Mouse (Mus musculus) lung, embryonic 14.5 days (tissue): ENCODE results near the gene Tbk1. TPM values are rescaled to one million over a fixed set of nuclear protein-coding genes. Genes with fewer than 3 reads are reported as not detected.

Experiments
- ATAC-seq: fragments of 200-750 bp; cut with Nextera tagmentation; 2 replicates; pipeline ENCODE4 v1.8.0; 2017; ENCODE audit warnings: mild to moderate bottlenecking, moderate TSS enrichment, moderate library complexity; ENCODE audit not compliant: insufficient read depth
- DNase-seq: peaks from one replicate; pipeline ENCODE4 v3.0.0-alpha.2; 2015
- H3K27ac ChIP-seq: fragments of 300-500 bp; sonication (generic); 2 replicates; pipeline ENCODE4 v1.5.1; 2014; ENCODE audit warnings: low read depth, mild to moderate bottlenecking, moderate library complexity
- H3K27me3 ChIP-seq: fragments of 300-500 bp; sonication (generic); 2 replicates; pipeline ENCODE4 v1.6.1; 2014; ENCODE audit warnings: low read length, control low read depth; ENCODE audit not compliant: insufficient read depth
- H3K36me3 ChIP-seq: fragments of 300-500 bp; sonication (generic); 2 replicates; pipeline ENCODE4 v1.6.1; 2014; ENCODE audit warnings: control low read depth; ENCODE audit not compliant: insufficient read depth
- H3K4me1 ChIP-seq: fragments of 300-500 bp; sonication (generic); 2 replicates; pipeline ENCODE4 v1.6.1; 2014; ENCODE audit warnings: antibody characterized with exemption, control low read depth; ENCODE audit not compliant: insufficient read depth
- H3K4me2 ChIP-seq: fragments of 300-500 bp; sonication (generic); 2 replicates; pipeline ENCODE4 v1.6.1; 2014; ENCODE audit warnings: mild to moderate bottlenecking
- H3K4me3 ChIP-seq: fragments of 300-500 bp; sonication (generic); 2 replicates; pipeline ENCODE4 v1.5.1; 2014; ENCODE audit warnings: low read depth, low read length
- H3K9ac ChIP-seq: fragments of 300-500 bp; sonication (generic); 2 replicates; pipeline ENCODE4 v1.6.1; 2014
- H3K9me3 ChIP-seq: fragments of 300-500 bp; sonication (generic); 2 replicates; pipeline ENCODE4 v1.6.1; 2016; ENCODE audit warnings: low read depth, low read length, control low read depth
- CTCF ChIP-seq: IDR thresholded peaks from 2 replicates; pipeline ENCODE4 v1.5.1; 2016; ENCODE audit warnings: antibody characterized with exemption, low read depth
- WGBS: fragments of 180-500 bp; shearing (Covaris S2); extraction: QIAGEN DNeasy Blood & Tissue Kit; methylation state at CpG from one replicate; pipeline ENCODE4 v1.1.7; 2014; 5-methylcytosine and 5-hydroxymethylcytosine counted together
- polyA plus RNA-seq: library from polyadenylated mRNA; unstranded; fragments of >200 nt; fragmentation: Nextera tagmentation; extraction: Ambion mirVana; gene quantifications from 2 replicates; pipeline ENCODE4 v1.2.1, GENCODE M21; 2014

Tbk1 gene
- polyA plus RNA-seq, 1 experiment from 2014 or later = 38.1 TPM

- Histone ChIP-seq H3K27ac (no peak overlapping the region), H3K4me2 (no peak overlapping the region), H3K4me1 (peaks cover 20% of the 10 kb centered on the region), H3K36me3 (no peaks in the 10 kb centered on the region), H3K9ac (no peak overlapping the region), H3K4me3 (no peak overlapping the region), H3K9me3 (no peaks in the 10 kb centered on the region), H3K27me3 (no peaks in the 10 kb centered on the region)
- no peak for ATAC-seq
- 0 out of 2 replicates have a peak, but pooled peaks have one; percentile 19 for TF ChIP-seq CTCF
- DNase-seq = no peak
- WGBS = 85% methylated on average over 16 of the region's 16 CpGs
Measured at GRCm38 (mm10) chr10:121507755-121508544, 78.6 kb downstream of the Tbk1 start.

- no peaks in the 10 kb centered on the region for H3K9me3 ChIP-seq
- TF ChIP-seq CTCF = no peak
- H3K9ac ChIP-seq = no peak overlapping the region
- WGBS = 27% methylated on average over 29 of the region's 29 CpGs
- ATAC-seq (peak; percentile 52), DNase-seq (peak; percentile 80)
- no peaks in the 10 kb centered on the region for H3K27me3 ChIP-seq
- no peak overlapping the region for H3K4me3 ChIP-seq
- H3K4me2 ChIP-seq = peak overlapping the region; percentile 14
- peak overlapping the region; percentile 73 for H3K27ac ChIP-seq
- peaks cover 20% of the 10 kb centered on the region for H3K4me1 ChIP-seq
- H3K36me3 ChIP-seq = no peaks in the 10 kb centered on the region
Measured at GRCm38 (mm10) chr10:121506731-121507583, 79.6 kb downstream of the Tbk1 start.

DNA sequence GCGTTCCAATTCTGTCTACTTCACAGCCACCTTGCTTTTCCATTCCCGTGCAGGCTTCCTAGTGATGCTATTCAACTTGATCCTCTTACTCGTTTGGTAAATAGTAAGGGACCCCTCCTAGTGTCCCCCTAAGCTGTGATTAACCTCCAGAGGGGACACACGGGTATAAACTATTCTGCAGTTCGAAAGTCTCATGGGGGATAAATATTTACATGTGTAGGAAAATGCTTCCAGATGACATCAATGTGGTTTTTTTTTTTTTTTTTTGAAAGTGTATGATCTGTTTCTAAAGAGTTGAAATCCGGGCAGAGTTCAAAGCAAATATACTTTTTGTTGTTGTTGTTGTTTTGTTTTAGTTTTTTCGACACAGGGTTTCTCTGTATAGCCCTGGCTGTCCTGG lies 80.7 kb downstream of the Tbk1 start:
- 0 out of 2 replicates have a peak overlapping the region, but pooled peaks have one; percentile 38 for H3K9ac ChIP-seq
- H3K4me1 ChIP-seq = peaks cover 20% of the 10 kb centered on the region
- no peaks in the 10 kb centered on the region for H3K36me3 ChIP-seq
- H3K4me3 ChIP-seq = peak overlapping the region; percentile 36; the same call in 1 of the 2 replicates
- peak overlapping the region; percentile 68 for H3K27ac ChIP-seq
- TF ChIP-seq CTCF = no peak
- ATAC-seq = no peak
- no peaks in the 10 kb centered on the region for H3K9me3 ChIP-seq
- no peak for DNase-seq
- 36% methylated on average over 7 of the region's 7 CpGs for WGBS
- peak overlapping the region; percentile 66 for H3K4me2 ChIP-seq
- no peaks in the 10 kb centered on the region for H3K27me3 ChIP-seq

GRCm38 (mm10) chr10:121504973-121505911 lies 81.3 kb downstream of the Tbk1 start:
- Histone ChIP-seq H3K36me3 (no peaks in the 10 kb centered on the region), H3K9ac (peak overlapping the region; percentile 38), H3K27me3 (no peaks in the 10 kb centered on the region), H3K27ac (peak overlapping the region; percentile 68), H3K4me1 (peaks cover 21% of the 10 kb centered on the region), H3K4me2 (peak overlapping the region; percentile 66), H3K4me3 (peak overlapping the region; percentile 36), H3K9me3 (no peaks in the 10 kb centered on the region)
- DNase-seq (peak; percentile 86), ATAC-seq (peak; percentile 74; the same call in 1 of the 2 replicates)
- 17% methylated on average over 35 of the region's 35 CpGs for WGBS
- TF ChIP-seq CTCF = no peak

GRCm38 (mm10) chr10:121501160-121501559 lies 85.4 kb downstream of the Tbk1 start:
- DNase-seq (peak; percentile 44), ATAC-seq (no peak)
- Histone ChIP-seq H3K9ac (no peak overlapping the region), H3K36me3 (no peaks in the 10 kb centered on the region), H3K27ac (no peak overlapping the region), H3K4me2 (no peak overlapping the region), H3K4me3 (no peak overlapping the region), H3K9me3 (no peaks in the 10 kb centered on the region), H3K4me1 (peaks cover 10% of the 10 kb centered on the region), H3K27me3 (no peaks in the 10 kb centered on the region)
- TF ChIP-seq CTCF = no peak
- 58% methylated on average over 5 of the region's 5 CpGs for WGBS

GRCm38 (mm10) chr10:121500034-121500433 lies 86.6 kb downstream of the Tbk1 start:
- WGBS = 52% methylated on average over 5 of the region's 5 CpGs
- no peak overlapping the region for H3K4me3 ChIP-seq
- no peaks in the 10 kb centered on the region for H3K36me3 ChIP-seq
- no peak overlapping the region for H3K27ac ChIP-seq
- peaks cover 5% of the 10 kb centered on the region; the same call in 1 of the 2 replicates for H3K4me1 ChIP-seq
- no peaks in the 10 kb centered on the region for H3K27me3 ChIP-seq
- DNase-seq (peak; percentile 65), ATAC-seq (no peak)
- H3K9ac ChIP-seq = no peak overlapping the region
- no peaks in the 10 kb centered on the region for H3K9me3 ChIP-seq
- TF ChIP-seq CTCF = peak; percentile 49
- no peak overlapping the region for H3K4me2 ChIP-seq
